Mouse (Mus musculus): Measurements from ENCODE around the gene Gne.

DNA sequence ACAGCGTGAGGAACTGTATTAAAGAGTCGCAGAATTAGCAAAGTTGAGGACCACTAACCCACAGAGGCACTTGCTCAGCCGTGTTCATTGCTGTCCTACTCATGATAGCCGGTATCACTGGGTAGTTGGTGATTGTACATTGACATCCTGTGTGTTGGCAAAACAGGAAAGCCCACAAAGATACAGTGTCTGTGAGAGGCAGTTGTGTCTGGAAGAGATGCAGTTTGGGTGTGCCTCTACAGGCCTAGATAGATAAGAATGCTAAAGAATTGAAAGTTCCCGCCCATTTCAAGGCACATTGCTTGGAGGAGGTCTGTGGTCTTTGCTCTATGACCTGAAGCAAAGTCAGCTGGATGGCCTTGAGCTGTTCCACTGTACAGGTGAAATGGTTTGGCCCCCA is 79.9 kb downstream of the Gne start, which contains the start of gene Clta:
- no peak for TF ChIP-seq CTCF (IDR thresholded peaks at IDR 0.05)
- TF ChIP-seq EP300 (IDR thresholded peaks at IDR 0.05) = no peak
